Mouse (Mus musculus) erythroblast, embryonic 14.5 days (primary cell): ENCODE measurements around the gene Mia3.

Source experiments
- GATA1 ChIP-seq: IDR thresholded peaks from 2 replicates; pipeline ENCODE4 v1.6.1; 2012; ENCODE audit warnings: low read length, inconsistent platforms, mixed read lengths
- TAL1 ChIP-seq: IDR thresholded peaks from 3 replicates; pipeline ENCODE4 v1.6.1; 2012; ENCODE audit warnings: low read length, inconsistent platforms, mixed read lengths

GRCm38 (mm10) chr1:183323923-183324322, 45.4 kb downstream of the Mia3 start:
- TF ChIP-seq GATA1: no peak
- no peak for TF ChIP-seq TAL1
